Comparison of ENCODE assay signal across 14 mouse cellular contexts in the genomic region with DNA sequence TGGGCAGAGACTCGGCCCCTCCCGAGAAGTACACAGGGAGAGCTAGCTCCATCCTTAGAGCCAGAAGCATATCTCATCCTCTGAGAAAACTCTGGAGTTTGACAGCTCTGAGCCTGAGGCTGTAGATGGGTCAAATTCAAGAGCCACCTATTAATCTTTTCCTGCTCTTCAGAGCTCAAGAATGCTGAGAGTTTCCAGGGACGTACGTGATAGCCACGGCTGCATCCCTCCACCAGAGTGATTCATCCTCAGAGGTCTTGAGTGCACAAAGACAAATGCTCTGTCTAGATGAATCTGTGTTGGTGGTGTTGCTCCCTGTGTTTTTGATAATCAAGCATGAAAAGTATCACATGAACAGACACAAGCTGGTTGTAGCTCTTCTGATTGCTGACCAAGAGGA.
"Had no signal": no experiment of that assay in that cellular context is flagged by ENCODE, and none has a peak within 500 bp of the region (broad histone marks: within the 10 kb centered on the region; RNA-seq: fewer than 3 reads in every experiment).

No protein-coding gene starts in this region.

- H3K4me3 ChIP-seq: limb, embryonic 15.5 days; liver, embryonic 13.5 days; lung, embryonic 15.5 days; megakaryocyte, embryonic 14.5 days; midbrain, embryonic 13.5 days had no signal

- H3K9ac ChIP-seq: limb, embryonic 15.5 days; liver, embryonic 13.5 days; liver, postnatal 0 days; lung, embryonic 15.5 days; midbrain, embryonic 13.5 days had no signal

- H3K4me1 ChIP-seq: limb, embryonic 15.5 days; liver, embryonic 13.5 days; lung, embryonic 15.5 days; megakaryocyte, embryonic 14.5 days; midbrain, embryonic 13.5 days had no signal

- H3K27ac ChIP-seq: limb, embryonic 15.5 days; liver, embryonic 13.5 days; lung, embryonic 15.5 days; macrophage; midbrain, embryonic 13.5 days had no signal

- H3K27me3 ChIP-seq: limb, embryonic 15.5 days; liver, embryonic 13.5 days; lung, embryonic 15.5 days; midbrain, embryonic 13.5 days had no signal

- H3K4me2 ChIP-seq: limb, embryonic 15.5 days; liver, embryonic 13.5 days; lung, embryonic 15.5 days; midbrain, embryonic 13.5 days had no signal

- ATAC-seq: liver, postnatal 0 days; midbrain, embryonic 13.5 days had no signal

- H3K9me3 ChIP-seq: limb, embryonic 15.5 days; liver, embryonic 13.5 days; lung, embryonic 15.5 days; megakaryocyte, embryonic 14.5 days; midbrain, embryonic 13.5 days had no signal

- H3K36me3 ChIP-seq: limb, embryonic 15.5 days; liver, embryonic 13.5 days; lung, embryonic 15.5 days; midbrain, embryonic 13.5 days had no signal

- DNase-seq: kidney, adult 18-20 months; kidney, postnatal 14 days; layer of hippocampus, postnatal 36 days; liver, embryonic 13.5 days; liver, postnatal 0 days; lung, postnatal 14 days; right cerebral cortex, postnatal 14 days; thymus, adult 18-20 months; thymus, postnatal 25 days had no signal
